Mouse (Mus musculus): ENCODE measurements at regions not wholly inside any gene's neighbourhood (a gene's known extent, or its start where the extent isn't known, plus 50 kb on each side); places are given as distances from the start of the nearest gene placed in this dataset.
A peak's percentile ranks its signal among the peaks of the same experiment; 100 is the strongest.

GRCm38 (mm10) chr12:70675846-70676245 is 149.5 kb upstream of the Frmd6 start:
- Histone ChIP-seq H3K4me2 (no peak overlapping the region), H3K27ac (replicated peaks) (no peak overlapping the region), H3K4me3 (no peak overlapping the region), H3K36me3 (no peaks in the 10 kb centered on the region), H3K9me3 (no peaks in the 10 kb centered on the region; the same call in 1 of the 2 replicates), H3K4me1 (peaks cover 10% of the 10 kb centered on the region), H3K9ac (no peak overlapping the region), H3K27me3 (replicated peaks) (no peaks in the 10 kb centered on the region)
- ATAC-seq (ENCODE audit: extremely low read depth, insufficient number of reproducible peaks, low FRiP score, low TSS enrichment), result no peak
- whole genome bisulfite sequencing, result 78% methylated on average over 6 of the region's 6 CpGs

- H3K9ac ChIP-seq, result 0 out of 2 replicates have a peak overlapping the region, but pooled peaks have one; percentile 19
- ATAC-seq (ENCODE audit: extremely low read depth, insufficient number of reproducible peaks, low FRiP score, low TSS enrichment), result no peak
Observed at GRCm38 (mm10) chr12:70679701-70680425, 145.5 kb upstream of the Frmd6 start.

GRCm38 (mm10) chr12:70681407-70681990 is 143.8 kb upstream of the Frmd6 start:
- no peak overlapping the region for H3K4me2 ChIP-seq
- ATAC-seq (ENCODE audit: extremely low read depth, insufficient number of reproducible peaks, low FRiP score, low TSS enrichment), result no peak
- WGBS, result 82% methylated on average over 8 of the region's 8 CpGs

More at GRCm38 (mm10) chr12:70679701-70680425, 145.5 kb upstream of the Frmd6 start:
- H3K4me1 ChIP-seq, result peaks cover 21% of the 10 kb centered on the region
- no peak overlapping the region for H3K4me3 ChIP-seq
- 0 out of 2 replicates have a peak overlapping the region, but pooled peaks have one; percentile 17 for H3K27ac ChIP-seq (replicated peaks)
- WGBS, result 53% methylated on average over 20 of the region's 20 CpGs
- no peaks in the 10 kb centered on the region for H3K27me3 ChIP-seq (replicated peaks)
- H3K4me2 ChIP-seq, result no peak overlapping the region
- no peaks in the 10 kb centered on the region for H3K9me3 ChIP-seq
- H3K36me3 ChIP-seq, result no peaks in the 10 kb centered on the region

GRCm38 (mm10) chr12:70684354-70684753 is 141.0 kb upstream of the Frmd6 start:
- no peaks in the 10 kb centered on the region for H3K9me3 ChIP-seq

More at GRCm38 (mm10) chr12:70681407-70681990, 143.8 kb upstream of the Frmd6 start:
- H3K4me3 ChIP-seq, result no peak overlapping the region
- H3K9ac ChIP-seq, result no peak overlapping the region
- H3K4me1 ChIP-seq, result peaks cover 28% of the 10 kb centered on the region
- H3K36me3 ChIP-seq, result no peaks in the 10 kb centered on the region
- H3K27ac ChIP-seq (replicated peaks), result no peak overlapping the region
- H3K27me3 ChIP-seq (replicated peaks), result no peaks in the 10 kb centered on the region
- H3K9me3 ChIP-seq, result no peaks in the 10 kb centered on the region

GRCm38 (mm10) chr12:70685432-70685831 is 139.9 kb upstream of the Frmd6 start:
- Histone ChIP-seq H3K9me3 (no peaks in the 10 kb centered on the region), H3K4me3 (no peak overlapping the region), H3K9ac (no peak overlapping the region), H3K36me3 (no peaks in the 10 kb centered on the region), H3K27ac (replicated peaks) (no peak overlapping the region), H3K4me2 (no peak overlapping the region), H3K4me1 (peaks cover 52% of the 10 kb centered on the region), H3K27me3 (replicated peaks) (no peaks in the 10 kb centered on the region)
- ATAC-seq (ENCODE audit: extremely low read depth, insufficient number of reproducible peaks, low FRiP score, low TSS enrichment), result no peak
- 75% methylated on average over 10 of the region's 10 CpGs for WGBS

More at GRCm38 (mm10) chr12:70684354-70684753, 141.0 kb upstream of the Frmd6 start:
- Histone ChIP-seq H3K4me3 (no peak overlapping the region), H3K4me1 (peaks cover 50% of the 10 kb centered on the region), H3K9ac (no peak overlapping the region), H3K36me3 (no peaks in the 10 kb centered on the region), H3K4me2 (peak overlapping the region; percentile 49), H3K27ac (replicated peaks) (peak overlapping the region; percentile 64), H3K27me3 (replicated peaks) (no peaks in the 10 kb centered on the region)
- no peak for ATAC-seq (ENCODE audit: extremely low read depth, insufficient number of reproducible peaks, low FRiP score, low TSS enrichment)
- WGBS, result 22% methylated on average over 9 of the region's 9 CpGs

GRCm38 (mm10) chr12:70686337-70686736 is 139.0 kb upstream of the Frmd6 start:
- H3K27ac ChIP-seq (replicated peaks), result no peak overlapping the region
- H3K4me3 ChIP-seq, result no peak overlapping the region
- no peaks in the 10 kb centered on the region for H3K27me3 ChIP-seq (replicated peaks)
- H3K36me3 ChIP-seq, result no peaks in the 10 kb centered on the region
- no peak for ATAC-seq (ENCODE audit: extremely low read depth, insufficient number of reproducible peaks, low FRiP score, low TSS enrichment)
- WGBS, result 82% methylated on average over 10 of the region's 10 CpGs
- no peak overlapping the region for H3K4me2 ChIP-seq
- H3K9me3 ChIP-seq, result no peaks in the 10 kb centered on the region
- no peak overlapping the region for H3K9ac ChIP-seq
- peaks cover 54% of the 10 kb centered on the region for H3K4me1 ChIP-seq

- peak overlapping the region; percentile 34; the same call in 1 of the 2 replicates for H3K27ac ChIP-seq (replicated peaks)
- no peaks in the 10 kb centered on the region for H3K27me3 ChIP-seq (replicated peaks)
- H3K9me3 ChIP-seq, result no peaks in the 10 kb centered on the region
- peaks cover 54% of the 10 kb centered on the region for H3K4me1 ChIP-seq
- no peak overlapping the region; the same call in 1 of the 2 replicates for H3K9ac ChIP-seq
- no peak overlapping the region for H3K4me3 ChIP-seq
- no peaks in the 10 kb centered on the region for H3K36me3 ChIP-seq
- ATAC-seq (ENCODE audit: extremely low read depth, insufficient number of reproducible peaks, low FRiP score, low TSS enrichment), result no peak
- 0 out of 2 replicates have a peak overlapping the region, but pooled peaks have one; percentile 3 for H3K4me2 ChIP-seq
- WGBS, result 40% methylated on average over 12 of the region's 12 CpGs
Observed at GRCm38 (mm10) chr12:70686971-70687370, 138.3 kb upstream of the Frmd6 start.

GRCm38 (mm10) chr12:70695162-70695561 is 130.2 kb upstream of the Frmd6 start:
- H3K4me2 ChIP-seq, result no peak overlapping the region
- no peak overlapping the region for H3K9ac ChIP-seq
- ATAC-seq (ENCODE audit: extremely low read depth, insufficient number of reproducible peaks, low FRiP score, low TSS enrichment), result no peak
- H3K36me3 ChIP-seq, result no peaks in the 10 kb centered on the region
- H3K4me1 ChIP-seq, result peaks cover 13% of the 10 kb centered on the region
- peaks cover 3% of the 10 kb centered on the region; the same call in 1 of the 2 replicates for H3K9me3 ChIP-seq
- H3K4me3 ChIP-seq, result no peak overlapping the region
- no peak overlapping the region for H3K27ac ChIP-seq (replicated peaks)
- 72% methylated on average over 5 of the region's 5 CpGs for WGBS
- H3K27me3 ChIP-seq (replicated peaks), result no peaks in the 10 kb centered on the region

GRCm38 (mm10) chr12:70696256-70696655 is 129.1 kb upstream of the Frmd6 start:
- H3K27me3 ChIP-seq (replicated peaks), result no peaks in the 10 kb centered on the region
- no peak overlapping the region for H3K27ac ChIP-seq (replicated peaks)
- peaks cover 3% of the 10 kb centered on the region; the same call in 1 of the 2 replicates for H3K9me3 ChIP-seq
- H3K4me2 ChIP-seq, result no peak overlapping the region
- H3K36me3 ChIP-seq, result no peaks in the 10 kb centered on the region
- H3K4me1 ChIP-seq, result peaks cover 6% of the 10 kb centered on the region
- no peak overlapping the region for H3K9ac ChIP-seq
- WGBS, result 71% methylated on average over 6 of the region's 6 CpGs
- no peak overlapping the region for H3K4me3 ChIP-seq
- ATAC-seq (ENCODE audit: extremely low read depth, insufficient number of reproducible peaks, low FRiP score, low TSS enrichment), result no peak

GRCm38 (mm10) chr12:70698466-70698865 is 126.8 kb upstream of the Frmd6 start:
- H3K36me3 ChIP-seq, result no peaks in the 10 kb centered on the region
- no peaks in the 10 kb centered on the region for H3K27me3 ChIP-seq (replicated peaks)
- no peak overlapping the region for H3K4me3 ChIP-seq
- no peak overlapping the region for H3K27ac ChIP-seq (replicated peaks)
- 75% methylated on average over 6 of the region's 6 CpGs for WGBS
- H3K4me1 ChIP-seq, result peaks cover 6% of the 10 kb centered on the region
- no peak for ATAC-seq (ENCODE audit: extremely low read depth, insufficient number of reproducible peaks, low FRiP score, low TSS enrichment)
- no peak overlapping the region for H3K4me2 ChIP-seq
- no peak overlapping the region for H3K9ac ChIP-seq
- H3K9me3 ChIP-seq, result peaks cover 3% of the 10 kb centered on the region; the same call in 1 of the 2 replicates

- 86% methylated on average over 5 of the region's 5 CpGs for WGBS
- ATAC-seq (ENCODE audit: extremely low read depth, insufficient number of reproducible peaks, low FRiP score, low TSS enrichment), result no peak
- no peak overlapping the region for H3K27ac ChIP-seq (replicated peaks)
- H3K36me3 ChIP-seq, result no peaks in the 10 kb centered on the region
- no peak overlapping the region for H3K4me3 ChIP-seq
- H3K27me3 ChIP-seq (replicated peaks), result no peaks in the 10 kb centered on the region
- H3K4me1 ChIP-seq, result peaks cover 6% of the 10 kb centered on the region
- no peak overlapping the region for H3K9ac ChIP-seq
- H3K9me3 ChIP-seq, result no peaks in the 10 kb centered on the region
- no peak overlapping the region for H3K4me2 ChIP-seq
Observed at GRCm38 (mm10) chr12:70702473-70702872, 122.8 kb upstream of the Frmd6 start.

Data from heart, embryonic 13.5 days (tissue).